Mouse (Mus musculus) lung, adult 2 months (tissue): ENCODE data around the gene Mdk. TPM values are rescaled to one million over a fixed set of nuclear protein-coding genes. Genes with fewer than 3 reads are reported as not detected.

Experiments
- DNase-seq: peaks from one replicate; pipeline ENCODE4 v3.0.0; 2022
- H3K4me1 ChIP-seq: fragments of 200-500 bp; 2 replicates; pipeline ENCODE4 v1.6.1; 2011; ENCODE audit warnings: low read length; ENCODE audit not compliant: control insufficient read depth, insufficient read depth
- H3K4me3 ChIP-seq: fragments of 200-500 bp; replicated peaks from 2 replicates; pipeline ENCODE3; 2011; ENCODE audit warnings: low read depth, mild to moderate bottlenecking, control low read depth, low read length; ENCODE audit errors: extremely low read depth
- CTCF ChIP-seq: fragments of 200-500 bp; IDR thresholded peaks from 2 replicates; pipeline ENCODE4 v1.5.1; 2011; ENCODE audit warnings: mild to moderate bottlenecking, low read length, control low read depth; ENCODE audit not compliant: insufficient read depth
- POLR2A ChIP-seq: fragments of 200-500 bp; IDR thresholded peaks from 2 replicates; pipeline ENCODE4 v1.6.1; 2011; ENCODE audit warnings: low read depth, mild to moderate bottlenecking, control low read depth, low read length, borderline replicate concordance; ENCODE audit errors: extremely low read depth
- WGBS: fragments of 180-500 bp; shearing (Covaris S2); methylation state at CpG from one replicate; pipeline ENCODE4 v1.1.7; 2018; 5-methylcytosine and 5-hydroxymethylcytosine counted together
- polyA plus RNA-seq: library from polyadenylated mRNA; depleted of rRNA; stranded (reverse); fragments of >200 nt; gene quantifications from 2 replicates; pipeline ENCODE4 v1.2.3, GENCODE M21; 2012

The Mdk gene
- polyA plus RNA-seq, 1 experiment: 10.1 TPM

DNA sequence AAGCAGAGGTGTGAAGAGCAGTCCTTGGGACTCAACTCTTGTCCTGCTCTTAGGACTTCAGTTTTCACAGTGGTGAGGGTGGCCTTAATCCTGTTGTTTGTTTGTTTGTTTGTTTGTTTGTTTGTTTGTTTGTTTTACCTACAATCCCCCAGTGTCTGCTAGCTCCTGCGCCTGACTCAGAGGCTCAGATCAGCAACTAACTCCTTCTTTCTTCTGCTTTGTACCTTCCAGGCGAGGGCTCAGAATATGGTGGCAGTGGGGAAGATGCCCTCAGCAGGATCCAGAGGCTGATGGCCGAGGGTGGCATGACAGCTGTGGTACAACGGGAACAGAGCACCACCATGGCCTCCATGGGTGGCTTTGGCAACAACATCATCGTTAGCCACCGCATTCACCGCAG, 15.0 kb downstream of the Mdk start:
- no peak for TF ChIP-seq POLR2A
- no peak for TF ChIP-seq CTCF
- 91% methylated on average over 7 of the region's 7 CpGs for WGBS
- DNase-seq: no peak

DNA sequence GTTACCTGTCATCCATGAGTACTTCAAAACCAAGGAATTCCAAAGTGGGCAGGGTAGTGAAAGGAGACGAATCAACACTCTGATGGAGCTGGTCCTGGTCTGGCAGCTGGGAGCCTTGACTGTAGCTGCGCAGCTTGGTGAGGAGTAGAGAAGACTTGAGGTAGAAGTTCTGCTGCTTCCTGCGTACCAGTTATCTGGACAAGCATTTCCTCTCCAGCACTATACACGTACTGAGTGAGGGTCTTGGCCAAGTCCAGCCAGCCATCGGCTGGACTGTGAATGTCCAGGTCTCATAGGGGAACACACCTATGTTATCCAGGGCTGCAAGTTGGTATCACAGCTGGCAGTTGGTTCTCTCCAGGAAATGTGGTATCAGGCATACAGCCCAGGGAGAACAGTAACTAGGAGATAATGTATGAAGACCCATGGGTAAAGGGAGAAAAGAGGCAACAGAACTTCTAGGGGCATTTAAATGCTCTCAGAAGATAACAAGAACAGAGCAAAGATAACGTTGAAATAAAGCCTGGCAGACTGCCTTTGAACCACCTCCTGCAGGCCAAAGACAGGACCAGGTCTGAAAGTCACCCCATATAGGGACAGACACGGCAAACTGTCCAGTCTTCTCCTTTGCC, 15.6 kb downstream of the Mdk start:
- no peak for TF ChIP-seq POLR2A
- no peak for TF ChIP-seq CTCF
- WGBS: 90% methylated on average over 7 of the region's 7 CpGs
- no peak for DNase-seq

More for the DNA sequence above, 15.0 kb downstream of the Mdk start:
- H3K4me3 ChIP-seq: no peak overlapping the region
- peaks cover 6% of the 10 kb centered on the region for H3K4me1 ChIP-seq

DNA sequence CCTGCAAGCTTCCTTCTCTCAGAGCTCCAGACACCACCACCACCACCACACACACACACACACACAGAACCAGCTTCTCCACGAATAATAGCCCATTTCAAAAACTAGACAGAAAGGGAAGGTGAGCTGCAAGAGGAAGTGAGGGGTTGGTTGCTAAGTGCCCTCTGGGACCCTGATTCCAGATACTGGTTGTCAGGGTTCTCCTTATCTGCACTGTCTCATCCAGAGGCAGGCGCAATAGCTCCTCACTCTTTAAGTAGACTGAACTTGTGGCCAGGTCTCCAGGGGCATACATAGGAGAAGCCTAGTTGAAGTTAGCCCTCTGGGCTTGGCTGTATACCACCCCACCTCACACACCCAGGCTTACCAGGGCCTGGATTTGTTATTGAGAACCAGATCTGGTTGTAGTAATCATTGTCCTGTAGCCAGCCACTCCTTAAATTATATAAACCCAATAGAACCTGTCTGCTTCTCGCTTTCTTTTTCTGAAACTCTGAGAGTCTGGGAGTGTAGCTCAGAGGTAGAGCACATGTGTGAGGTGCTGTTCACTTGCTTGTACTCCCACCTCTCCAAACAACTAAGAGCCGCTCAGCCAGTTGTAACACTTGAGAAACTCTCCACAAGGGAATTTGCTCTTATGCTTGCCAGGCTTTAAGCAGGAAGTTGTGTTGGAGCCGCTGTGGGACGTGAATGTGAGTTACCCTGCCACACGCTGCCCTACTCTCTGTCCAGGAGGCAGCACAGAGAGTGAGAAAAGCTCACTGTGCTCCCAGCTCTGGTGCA, 18.6 kb downstream of the Mdk start:
- H3K4me3 ChIP-seq: no peak overlapping the region
- no peak for TF ChIP-seq POLR2A
- no peak for TF ChIP-seq CTCF
- H3K4me1 ChIP-seq: no peaks in the 10 kb centered on the region
- 67% methylated on average over 7 of the region's 7 CpGs for WGBS
- no peak for DNase-seq

More for the DNA sequence above, 15.6 kb downstream of the Mdk start:
- Histone ChIP-seq H3K4me1 (peaks cover 4% of the 10 kb centered on the region), H3K4me3 (no peak overlapping the region)

DNA sequence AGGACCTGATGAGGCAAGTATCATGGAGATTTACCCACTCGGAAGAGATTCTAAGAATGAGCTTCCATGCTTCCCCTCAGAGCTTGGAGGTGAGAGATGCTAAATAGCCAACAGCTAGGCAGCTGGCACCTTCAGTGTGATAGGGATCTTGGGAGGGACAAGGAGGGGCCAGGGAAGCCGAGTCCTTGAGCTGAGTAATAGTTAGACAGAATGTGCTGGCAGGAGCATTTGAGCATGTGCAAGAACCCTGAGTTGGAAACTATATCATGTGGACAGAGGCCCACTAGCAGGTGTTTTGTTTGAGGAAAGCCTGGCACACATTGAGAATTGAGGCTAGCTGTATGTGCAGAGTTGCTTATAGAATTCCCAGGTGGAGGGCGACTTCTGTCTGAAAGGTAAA, 19.5 kb downstream of the Mdk start:
- DNase-seq: no peak
- WGBS: 65% methylated on average over 3 of the region's 3 CpGs
- TF ChIP-seq CTCF: no peak
- Histone ChIP-seq H3K4me1 (no peaks in the 10 kb centered on the region), H3K4me3 (no peak overlapping the region)

DNA sequence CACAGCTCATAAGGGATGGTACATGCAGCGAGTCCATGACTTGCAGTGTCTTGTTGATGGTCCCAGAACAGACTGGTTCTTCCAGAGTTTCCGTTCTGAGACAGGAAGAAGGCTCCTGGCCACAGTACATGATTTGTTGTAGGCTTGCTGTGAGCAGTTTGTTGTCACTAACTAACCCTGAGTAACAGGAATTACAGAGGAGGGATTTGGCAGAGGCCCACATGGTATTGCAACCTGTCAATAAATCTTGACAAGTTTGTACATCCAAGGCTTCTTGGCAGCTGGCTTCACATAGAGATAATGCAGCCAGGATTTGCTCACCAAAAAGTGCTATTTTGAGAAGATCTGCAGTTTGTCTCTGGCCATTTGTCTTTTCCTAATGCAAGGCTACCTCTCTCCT, 26.0 kb downstream of the Mdk start:
- DNase-seq: no peak
- TF ChIP-seq CTCF (no peak), POLR2A (no peak)
- WGBS: 79% methylated on average over 2 of the region's 2 CpGs
- H3K4me3 ChIP-seq: no peak overlapping the region
- H3K4me1 ChIP-seq: no peaks in the 10 kb centered on the region

DNA sequence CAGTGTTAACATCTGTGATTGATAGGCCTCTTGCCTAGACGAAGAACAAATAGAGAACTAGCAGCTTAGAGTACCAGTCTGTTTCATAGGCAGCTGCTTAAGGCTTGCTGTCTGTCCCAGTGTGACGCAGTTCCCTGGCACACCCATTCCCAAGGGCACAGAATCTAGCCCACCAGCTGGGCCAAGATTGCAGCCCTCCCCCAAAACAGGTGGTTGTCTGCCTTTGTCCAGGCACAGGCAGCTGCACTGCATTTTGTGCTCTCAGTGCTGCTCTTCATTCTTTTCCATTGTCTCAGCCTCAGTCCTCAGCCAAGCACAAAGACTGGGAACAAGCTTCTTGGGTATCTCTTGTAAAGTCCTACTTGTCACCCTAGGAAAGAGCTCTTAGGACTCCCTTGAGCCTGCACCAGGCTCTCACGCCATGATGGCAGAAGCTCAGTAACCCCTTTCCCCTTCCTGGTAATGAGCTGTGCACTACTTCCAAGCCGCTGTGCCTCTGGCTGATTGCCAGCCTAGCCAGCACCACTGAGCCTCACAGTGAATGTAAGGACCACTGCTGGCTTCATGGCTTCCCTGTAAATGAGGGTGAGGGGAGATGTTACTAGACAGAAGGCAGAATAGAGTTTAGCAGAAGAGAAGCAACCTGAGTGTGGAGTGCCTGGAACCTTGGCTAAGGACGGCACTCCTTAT, 27.3 kb downstream of the Mdk start:
- TF ChIP-seq POLR2A: no peak
- TF ChIP-seq CTCF: no peak
- no peak overlapping the region for H3K4me3 ChIP-seq
- DNase-seq: no peak
- H3K4me1 ChIP-seq: no peaks in the 10 kb centered on the region
- WGBS: 83% methylated on average over 5 of the region's 5 CpGs

DNA sequence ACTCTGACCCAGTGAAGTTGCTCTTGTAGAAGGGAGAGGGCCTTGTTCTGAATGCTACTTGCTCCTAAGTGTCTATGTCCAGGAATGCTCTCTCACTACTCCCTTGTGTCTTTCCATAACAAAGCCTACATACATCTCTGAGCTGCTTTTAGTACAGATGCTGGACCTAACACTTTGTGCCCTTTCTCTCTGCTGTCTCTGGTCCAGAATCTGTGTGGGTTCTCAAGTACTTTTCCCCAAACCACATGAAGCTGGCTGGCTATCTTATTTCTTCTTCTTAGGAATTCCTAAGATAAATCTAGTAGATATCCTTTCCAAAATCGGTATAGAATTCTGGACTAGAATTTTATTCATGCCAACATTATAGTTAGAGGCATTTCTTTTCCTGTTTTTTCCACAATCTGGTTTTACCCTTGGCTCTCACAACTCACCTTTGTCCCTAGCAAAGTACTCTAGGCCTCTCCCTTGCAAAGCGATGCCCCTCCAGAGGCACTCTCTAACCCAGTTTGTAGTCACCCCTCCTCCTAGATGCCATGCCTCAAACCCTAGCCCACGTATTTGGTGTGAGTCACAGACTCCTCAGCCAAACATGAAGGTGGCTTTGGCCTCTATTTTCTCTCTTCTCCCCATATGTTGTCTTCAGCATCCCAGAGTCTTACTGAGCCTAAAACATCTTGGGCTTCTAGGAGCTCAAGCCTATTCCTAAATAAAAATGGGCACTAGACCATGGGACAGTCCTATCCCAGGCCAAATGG, 28.7 kb downstream of the Mdk start:
- no peak overlapping the region for H3K4me3 ChIP-seq
- no peak for DNase-seq
- no peaks in the 10 kb centered on the region for H3K4me1 ChIP-seq
- 86% methylated on average over 3 of the region's 3 CpGs for WGBS
- TF ChIP-seq POLR2A: no peak

DNA sequence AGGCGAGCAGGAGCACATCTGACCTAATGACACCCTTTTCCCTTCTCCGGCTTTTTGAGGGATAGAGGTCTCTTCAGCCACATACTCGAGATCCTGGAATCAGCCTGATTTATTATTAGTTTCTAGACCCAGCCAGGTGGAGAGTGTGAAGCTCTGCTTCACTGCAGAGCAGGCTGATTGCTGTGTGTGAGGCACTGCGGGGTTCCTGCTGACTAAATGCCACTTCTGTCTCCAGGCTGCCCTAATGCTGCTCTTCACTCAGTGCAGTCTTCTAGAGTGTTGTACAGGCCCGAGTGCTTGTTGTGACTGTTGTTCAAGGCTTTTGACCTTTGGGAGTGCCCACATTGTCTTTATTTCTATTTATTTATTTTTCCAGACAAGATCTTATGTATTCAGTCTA, 29.8 kb downstream of the Mdk start:
- TF ChIP-seq POLR2A: no peak
- no peak for TF ChIP-seq CTCF
- no peak for DNase-seq
- Histone ChIP-seq H3K4me1 (no peaks in the 10 kb centered on the region), H3K4me3 (no peak overlapping the region)
- WGBS: 81% methylated on average over 5 of the region's 5 CpGs

DNA sequence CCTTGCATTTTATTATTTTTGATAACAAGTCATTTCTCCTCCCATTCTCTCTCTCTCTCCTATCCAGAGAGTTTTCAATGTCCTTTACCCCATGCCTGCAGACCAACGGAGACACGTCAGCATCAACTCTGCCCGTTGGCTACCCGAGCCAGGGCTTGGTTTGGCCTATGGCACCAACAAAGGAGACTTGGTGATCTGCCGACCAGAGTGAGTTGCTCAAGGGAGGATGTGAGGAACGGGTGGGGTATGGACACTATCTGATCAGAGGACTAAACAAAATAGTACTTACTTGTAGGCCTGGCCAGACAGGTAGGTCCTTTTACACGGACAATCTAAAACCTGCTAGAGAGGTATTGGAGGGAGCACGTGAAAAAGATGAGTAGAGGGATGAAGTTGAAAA, 31.7 kb downstream of the Mdk start:
- WGBS: 91% methylated on average over 8 of the region's 8 CpGs
- Histone ChIP-seq H3K4me3 (no peak overlapping the region), H3K4me1 (no peaks in the 10 kb centered on the region)
- DNase-seq: no peak
- TF ChIP-seq CTCF (no peak), POLR2A (no peak)
